Mouse (Mus musculus) kidney, postnatal 10 days (tissue): ENCODE results near the gene Lrtm2.
"Not testable (repeated sequence)": the region's sequence is repeated elsewhere in the genome, so short reads cannot be mapped to it uniquely, and the experiment has no call there.

Experiments
- DNase-seq: peaks from one replicate; pipeline ENCODE4 v3.0.0; 2021; ENCODE audit warnings: mixed read lengths

Lrtm2 gene

DNA sequence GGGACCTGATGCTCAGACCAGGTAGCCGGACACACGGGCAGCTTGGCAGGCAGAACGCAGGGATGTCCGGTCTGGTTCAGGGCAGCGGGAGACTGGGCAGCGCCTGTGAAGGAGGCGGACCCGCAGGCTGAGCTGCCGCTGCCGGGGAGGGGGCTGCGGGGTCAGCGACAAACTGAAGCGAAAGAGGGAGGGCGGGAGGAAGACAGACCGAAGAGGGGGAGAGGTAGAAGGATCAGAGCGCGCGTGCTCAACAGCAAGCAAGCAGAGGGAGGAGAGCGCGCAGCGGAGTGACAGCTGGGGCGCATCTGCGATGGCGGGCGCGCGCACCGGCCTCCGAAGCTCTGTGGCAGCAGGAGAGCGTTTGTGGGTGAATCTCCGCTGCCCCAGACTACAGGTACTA lies at the start of gene Lrtm2:
TSS of gene Lrtm2 (minus strand) at position 261 of the 400 bp plus-strand sequence.
- peak; percentile 50 for DNase-seq

GRCm38 (mm10) chr6:119378631-119379030 lies 48.1 kb upstream of the Lrtm2 start:
- no peak for DNase-seq

DNA sequence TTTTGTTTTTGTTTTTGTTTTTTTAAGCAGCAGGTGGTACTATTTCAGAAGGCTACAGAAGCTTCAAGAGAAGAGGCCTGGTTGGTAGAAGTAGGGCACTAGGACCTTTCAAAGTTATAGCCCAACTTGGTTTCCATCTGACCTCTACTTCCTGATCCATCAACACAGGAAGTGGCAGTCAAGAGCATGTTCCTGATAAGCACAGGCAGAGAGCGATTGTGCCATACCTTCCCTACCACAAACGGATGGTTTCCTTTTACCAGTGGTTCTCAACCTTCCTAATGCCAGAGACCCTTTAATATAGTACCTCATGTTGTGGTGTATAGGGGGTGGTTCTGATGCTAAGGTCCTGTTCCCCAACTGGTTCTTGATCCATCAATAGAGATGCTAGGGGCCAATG lies 47.0 kb upstream of the Lrtm2 start:
- DNase-seq, result no peak

GRCm38 (mm10) chr6:119375035-119375434 lies 44.5 kb upstream of the Lrtm2 start:
- no peak for DNase-seq

- no peak for DNase-seq
Measured at GRCm38 (mm10) chr6:119373000-119373705, 42.6 kb upstream of the Lrtm2 start.

- DNase-seq, result no peak
Measured at GRCm38 (mm10) chr6:119372237-119372636, 41.7 kb upstream of the Lrtm2 start.

- DNase-seq, result no peak
Measured at GRCm38 (mm10) chr6:119371624-119372023, 41.1 kb upstream of the Lrtm2 start.

GRCm38 (mm10) chr6:119367382-119367781 lies 36.8 kb upstream of the Lrtm2 start:
- DNase-seq, result no peak

DNA sequence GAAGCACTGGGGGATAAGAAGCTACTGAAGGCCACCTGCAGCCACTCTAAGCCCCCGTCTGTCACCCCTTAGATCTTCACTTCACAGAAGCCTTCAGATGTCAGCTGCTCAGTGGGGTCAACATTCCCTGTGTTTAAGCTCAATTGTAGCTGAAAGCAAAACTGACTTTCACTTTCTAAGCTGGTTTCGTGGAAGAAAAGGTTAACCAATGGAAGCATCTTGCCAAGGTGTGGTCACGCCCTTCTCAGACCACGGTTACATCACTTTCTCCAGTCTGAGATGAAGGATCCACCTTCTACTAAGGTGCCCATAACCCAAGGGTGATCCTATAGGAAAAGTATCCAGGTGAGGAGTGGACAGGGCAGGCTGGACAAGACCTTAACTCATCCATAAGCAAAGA lies 36.2 kb upstream of the Lrtm2 start:
- DNase-seq, result not testable (repeated sequence)

GRCm38 (mm10) chr6:119363593-119363992 lies 33.0 kb upstream of the Lrtm2 start:
- DNase-seq, result no peak

- no peak for DNase-seq
Measured at GRCm38 (mm10) chr6:119360925-119361702, 30.5 kb upstream of the Lrtm2 start.

DNA sequence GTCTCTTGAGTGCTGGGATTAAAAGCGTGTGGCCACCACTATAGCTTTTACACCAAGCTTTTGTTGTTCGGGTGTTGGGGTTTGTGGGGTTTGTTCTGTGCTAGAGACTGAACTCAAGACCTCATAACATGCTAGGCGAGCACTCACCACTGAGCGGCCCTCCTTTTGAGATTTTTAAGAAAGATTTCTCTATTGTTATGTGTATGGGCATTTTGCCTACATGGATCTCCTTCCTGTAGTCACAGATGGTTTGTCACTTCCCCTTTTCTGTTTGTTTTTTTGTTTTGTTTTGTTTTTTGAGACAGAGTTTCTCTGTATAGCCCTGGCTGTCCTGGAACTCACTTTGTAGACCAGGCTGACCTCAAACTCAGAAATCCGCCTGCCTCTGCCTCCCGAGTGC lies 29.7 kb upstream of the Lrtm2 start:
- DNase-seq, result not testable (repeated sequence)

DNA sequence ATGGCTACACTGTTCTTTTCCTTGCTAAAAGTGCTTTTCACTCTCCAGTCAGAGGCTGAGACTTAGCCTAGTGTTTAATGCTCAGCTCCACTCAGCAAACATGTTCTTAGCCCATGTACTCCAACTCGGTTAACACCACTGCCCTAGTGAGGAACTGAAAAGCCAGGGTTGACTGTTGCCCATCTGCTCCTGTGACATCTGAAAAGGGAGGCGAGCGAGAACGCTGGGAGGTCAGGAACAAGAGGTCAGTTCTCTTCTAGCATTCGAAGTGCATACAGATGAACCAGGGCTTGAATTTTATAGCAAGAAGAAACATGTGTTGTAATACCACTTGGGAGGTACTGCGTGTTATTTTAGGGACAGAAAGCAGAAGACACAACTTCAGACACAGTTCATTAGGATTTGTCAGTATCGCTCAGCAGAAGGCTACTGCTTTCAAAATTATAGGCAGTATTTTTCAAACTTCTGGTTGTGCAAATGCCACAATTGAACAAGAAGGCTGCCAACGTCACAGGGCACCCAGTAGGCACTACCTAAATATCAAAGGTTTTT lies 27.5 kb upstream of the Lrtm2 start:
- no peak for DNase-seq

- DNase-seq, result no peak
Measured at GRCm38 (mm10) chr6:119352501-119352900, 21.9 kb upstream of the Lrtm2 start.

- no peak for DNase-seq
Measured at GRCm38 (mm10) chr6:119351656-119352055, 21.1 kb upstream of the Lrtm2 start.

GRCm38 (mm10) chr6:119350703-119351198 lies 20.2 kb upstream of the Lrtm2 start:
- DNase-seq, result no peak

DNA sequence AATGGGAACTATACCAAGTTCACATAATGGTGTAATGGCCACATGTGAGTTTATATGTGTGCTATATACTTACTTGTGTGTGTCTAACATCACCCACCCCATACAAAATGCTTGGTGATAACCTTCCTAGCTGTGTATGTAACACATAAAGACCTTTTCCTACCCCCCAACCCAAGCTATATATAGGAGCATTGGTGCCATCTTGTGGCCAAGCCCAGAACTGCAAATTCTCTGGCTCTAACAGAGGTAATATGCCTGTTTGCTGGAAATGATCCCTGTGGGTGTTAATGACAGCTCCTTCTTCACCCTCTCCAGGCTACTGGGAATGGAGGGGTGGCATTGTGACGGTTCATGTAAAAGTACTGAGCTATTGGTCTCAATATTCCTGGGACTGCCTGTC lies 17.7 kb upstream of the Lrtm2 start:
- DNase-seq, result peak; percentile 90

DNA sequence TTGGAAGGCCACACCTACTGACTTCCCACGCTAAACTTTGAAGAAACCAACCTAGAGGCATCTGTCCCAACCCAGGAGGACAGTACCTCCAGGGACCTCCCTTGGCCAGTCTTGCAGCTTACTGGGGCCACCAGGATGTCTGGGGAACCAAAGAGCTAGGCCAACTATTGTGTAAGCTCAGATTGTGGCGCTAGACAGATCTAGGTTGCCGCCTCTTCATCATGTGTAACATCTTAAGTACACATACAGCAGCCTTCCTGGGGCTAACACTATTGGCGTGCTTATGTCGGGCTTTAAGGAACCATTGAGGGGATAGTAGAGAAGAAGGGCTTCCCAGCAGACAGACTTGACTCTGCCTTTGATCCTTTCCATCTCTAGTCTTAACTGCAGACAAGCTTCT lies 17.2 kb upstream of the Lrtm2 start:
- no peak for DNase-seq

GRCm38 (mm10) chr6:119346257-119346656 lies 15.7 kb upstream of the Lrtm2 start:
- DNase-seq, result no peak

DNA sequence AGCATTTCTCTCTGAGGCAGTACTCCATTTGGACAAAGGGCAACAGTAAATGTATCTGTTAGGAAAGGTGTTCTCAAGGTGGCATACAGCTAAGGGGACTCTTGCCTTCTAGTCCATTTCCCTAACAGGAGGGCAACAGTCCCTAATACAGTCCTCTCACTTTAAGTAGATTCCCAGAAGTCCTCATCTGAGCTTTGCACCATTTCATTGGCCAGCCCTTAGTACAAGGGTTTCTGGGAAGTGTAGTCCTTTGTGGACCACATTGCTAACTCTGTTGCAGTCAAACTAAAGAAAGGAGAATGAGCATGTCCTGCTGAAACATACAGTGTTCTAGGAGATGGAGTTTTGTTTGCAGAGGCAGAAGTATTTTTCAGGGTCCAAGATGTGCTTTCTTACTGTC lies 10.8 kb upstream of the Lrtm2 start:
- DNase-seq, result no peak

DNA sequence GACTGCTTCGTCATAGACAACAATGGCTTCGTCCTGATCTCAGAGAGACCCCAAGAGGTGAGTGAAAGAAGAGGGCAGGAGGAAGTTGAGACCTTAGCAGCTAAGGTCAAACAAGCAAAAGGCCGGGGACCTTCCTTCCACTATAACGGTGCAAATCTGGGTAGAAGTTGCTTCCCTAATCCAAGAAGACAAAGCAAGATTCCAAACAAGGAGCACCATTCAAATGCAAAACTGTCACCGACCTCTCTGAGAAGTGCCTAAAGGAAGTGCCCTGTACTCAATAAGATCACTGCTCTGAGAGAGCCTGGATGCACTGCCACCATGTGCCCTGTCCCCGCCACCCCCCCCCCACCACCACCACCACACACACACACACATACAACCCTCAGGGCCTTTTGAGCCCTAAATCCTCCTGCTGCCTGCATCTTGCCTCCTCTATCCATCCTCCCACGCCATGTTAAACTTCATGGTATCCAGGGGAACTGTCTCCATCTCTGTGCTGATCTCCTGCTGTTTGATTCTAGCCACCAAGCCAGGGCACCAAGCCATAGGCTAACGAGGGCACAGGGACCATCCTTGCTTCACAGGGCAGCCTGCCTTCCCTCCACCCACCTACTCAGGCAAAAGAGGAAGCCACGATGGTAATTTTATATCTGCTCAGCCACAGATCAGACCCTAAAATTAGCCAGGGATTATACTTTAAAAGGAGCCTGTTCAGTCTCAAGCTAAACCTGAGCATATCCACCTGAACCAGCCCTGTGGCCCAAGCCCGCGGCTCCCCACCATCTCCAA lies 7.8 kb upstream of the Lrtm2 start:
- no peak for DNase-seq

DNA sequence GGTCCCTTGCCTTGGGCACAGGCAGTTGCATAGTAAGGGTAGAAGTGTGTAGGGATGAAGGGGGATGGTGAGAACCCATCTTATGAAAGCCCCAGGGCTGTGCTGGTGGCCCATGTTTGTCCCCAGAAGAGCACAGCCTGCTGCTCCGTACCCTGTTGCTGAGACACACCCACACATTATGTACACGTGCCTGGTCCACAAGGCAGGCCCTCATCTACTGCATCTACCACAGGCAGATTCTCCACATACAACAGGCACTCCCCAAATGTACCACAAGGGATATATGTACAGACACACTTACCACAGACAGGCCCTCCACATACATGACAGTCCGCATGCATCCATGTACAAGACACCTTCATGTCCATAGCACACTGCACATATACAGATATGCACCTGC lies 6.7 kb upstream of the Lrtm2 start:
- DNase-seq, result no peak

DNA sequence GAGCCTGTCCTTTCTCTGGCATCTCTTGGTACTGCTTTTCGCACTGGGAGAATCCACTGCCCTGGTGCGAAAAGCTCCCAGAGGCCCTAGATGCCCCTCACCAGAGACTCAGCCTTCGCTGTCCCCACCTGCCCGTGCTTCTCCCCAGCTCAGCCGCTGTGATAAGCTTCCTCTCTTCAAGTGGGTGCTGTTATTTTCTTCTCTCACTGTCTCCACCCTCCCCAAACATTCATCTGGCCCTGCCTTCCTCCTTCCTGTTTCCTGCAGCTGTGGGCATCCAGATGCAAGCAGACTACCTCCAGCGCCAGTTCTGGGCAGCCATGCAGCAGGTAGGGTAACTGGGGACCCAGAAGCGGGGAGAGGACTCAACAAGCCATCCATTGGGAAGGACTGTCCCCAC lies 5.6 kb upstream of the Lrtm2 start:
- no peak for DNase-seq
